Mouse (Mus musculus) brain, embryonic 18.5 days (tissue): ENCODE results near the gene Slc26a11.

Experiments
- DNase-seq: peaks from one replicate; pipeline ENCODE4 v3.0.0-alpha.2; 2012; ENCODE audit warnings: low read depth, low spot score

Slc26a11 gene

DNA sequence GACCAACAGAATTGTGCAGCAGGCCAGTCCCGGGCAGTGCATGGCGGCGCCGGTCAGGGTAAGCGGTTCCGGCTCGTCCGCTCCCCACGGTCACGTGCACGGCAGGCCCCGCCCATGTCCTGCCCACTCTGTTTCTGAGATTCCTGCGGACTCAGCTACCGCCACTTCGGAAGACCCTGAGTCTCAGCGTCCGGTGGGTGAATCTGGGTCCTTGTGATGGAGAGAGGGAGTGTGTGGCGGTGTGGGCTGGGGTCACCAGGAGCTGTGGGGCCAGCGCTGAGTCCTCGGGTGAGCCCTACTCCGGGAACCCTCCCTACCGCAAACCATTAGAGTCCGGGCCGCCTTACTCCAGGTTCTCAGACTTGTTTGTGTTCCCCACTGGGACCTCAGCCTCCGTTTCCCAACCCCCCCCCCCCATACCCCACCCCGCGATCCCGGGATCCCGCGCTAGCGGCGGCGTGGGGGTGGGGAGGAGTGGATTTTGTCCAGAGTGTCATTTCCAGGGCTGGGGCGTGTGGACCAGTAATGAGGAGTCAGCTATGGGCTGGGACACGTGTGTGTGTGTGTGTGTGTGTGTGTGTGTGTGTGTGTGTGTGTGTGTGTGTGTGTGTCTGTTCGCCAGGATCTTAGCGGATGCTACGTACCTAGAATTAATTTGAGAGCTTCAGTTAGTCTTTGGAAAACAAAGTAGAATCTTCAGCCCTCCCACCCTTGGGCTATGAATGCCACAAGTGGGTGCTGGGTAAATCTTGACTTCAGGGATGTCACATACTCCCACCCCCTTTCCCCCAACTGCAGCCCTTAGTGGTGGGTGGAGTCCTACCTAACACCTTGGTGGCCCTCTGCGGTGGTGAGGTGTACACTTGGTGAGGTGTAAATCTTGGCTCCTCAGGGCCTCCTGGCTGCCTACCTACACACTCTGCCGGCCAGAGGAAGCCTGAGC is at the start of gene Slc26a11, which contains the start of gene Sgsh:
Gene Slc26a11, plus strand, starts transcription at position 115 of the 943 bp plus-strand sequence.
Gene Sgsh, minus strand, starts transcription at position 94 of the 943 bp plus-strand sequence.
- peak; percentile 14 for DNase-seq

GRCm38 (mm10) chr11:119306762-119307657 is 48.3 kb upstream of the Slc26a11 start:
- no peak for DNase-seq

- DNase-seq = no peak
Observed at GRCm38 (mm10) chr11:119307658-119307867, 47.8 kb upstream of the Slc26a11 start, which contains the start of gene Card14. TSS of gene Card14 (plus strand) at chr11:119307768.

- no peak for DNase-seq
Observed at GRCm38 (mm10) chr11:119307916-119308315, 47.4 kb upstream of the Slc26a11 start.

DNA sequence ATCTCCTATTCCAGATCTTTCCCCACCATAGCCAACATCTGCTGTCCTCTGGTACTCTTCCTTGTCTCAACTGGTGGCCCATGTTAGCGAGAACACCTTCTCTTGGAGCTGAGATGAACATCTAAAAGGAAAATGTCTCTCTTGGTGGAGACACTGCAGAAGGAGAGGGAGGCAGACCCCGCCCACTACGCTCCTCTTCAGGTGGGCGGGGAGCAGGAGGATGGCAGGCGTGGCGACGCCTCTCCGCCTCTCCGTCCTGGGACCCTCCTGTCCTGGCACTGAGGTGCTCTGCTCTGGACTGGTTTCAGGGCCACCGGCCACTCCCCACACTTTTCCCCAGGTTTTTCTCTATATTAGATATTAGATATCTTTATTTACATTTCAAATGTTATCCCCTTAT is 44.7 kb upstream of the Slc26a11 start:
- no peak for DNase-seq

DNA sequence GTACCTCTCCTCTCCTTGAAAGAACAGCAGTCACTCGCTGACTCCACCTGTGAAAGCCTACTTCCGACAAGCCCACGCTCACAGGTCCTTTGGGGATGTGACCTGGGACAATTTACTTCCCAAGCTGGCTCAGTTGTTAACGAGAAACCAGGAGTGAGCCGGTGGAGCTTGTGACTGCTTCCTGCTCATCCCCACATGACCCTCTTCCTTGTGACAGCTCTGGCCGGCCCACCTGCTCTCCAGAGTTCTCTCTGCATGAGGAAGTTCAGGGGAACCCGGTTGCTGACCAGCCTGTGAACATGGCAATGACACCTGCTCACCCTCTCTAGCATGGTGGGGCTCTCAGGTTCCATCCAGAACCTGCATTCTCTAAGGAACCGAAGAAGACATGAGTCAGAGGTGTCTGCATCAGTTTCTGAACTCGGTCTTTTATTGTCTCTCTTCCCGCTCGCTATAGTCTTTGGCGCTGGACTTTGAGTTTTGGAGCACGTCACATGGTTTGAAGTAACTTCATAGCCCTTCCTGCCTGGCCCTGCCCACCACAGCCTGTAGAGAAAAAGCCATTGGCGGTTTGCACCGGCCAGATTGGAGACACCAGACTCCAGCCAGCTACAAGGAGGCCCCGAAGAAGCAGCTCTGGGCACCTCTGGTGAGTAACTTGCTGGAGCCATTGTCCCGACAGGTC is 41.0 kb upstream of the Slc26a11 start:
- no peak for DNase-seq

DNA sequence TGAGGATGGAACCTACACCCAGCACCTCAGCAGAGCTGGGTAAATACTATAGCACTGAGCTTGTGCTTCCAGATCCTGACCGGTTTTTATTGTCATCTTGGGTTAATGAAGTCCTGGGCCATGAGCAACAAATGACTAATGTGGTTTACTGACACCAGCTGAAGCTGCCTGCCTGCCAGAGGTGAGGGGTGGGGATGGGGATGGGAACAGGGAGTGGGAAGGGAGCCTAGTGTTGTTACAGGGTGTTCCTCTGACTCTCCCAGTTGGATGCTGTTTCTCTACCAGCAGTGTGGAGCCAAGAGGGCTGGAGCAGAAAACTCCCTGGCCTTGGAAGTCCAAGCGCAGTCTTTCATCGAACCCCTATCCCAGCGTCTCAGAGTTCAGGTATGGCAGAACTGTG is 38.6 kb upstream of the Slc26a11 start:
- no peak for DNase-seq

DNA sequence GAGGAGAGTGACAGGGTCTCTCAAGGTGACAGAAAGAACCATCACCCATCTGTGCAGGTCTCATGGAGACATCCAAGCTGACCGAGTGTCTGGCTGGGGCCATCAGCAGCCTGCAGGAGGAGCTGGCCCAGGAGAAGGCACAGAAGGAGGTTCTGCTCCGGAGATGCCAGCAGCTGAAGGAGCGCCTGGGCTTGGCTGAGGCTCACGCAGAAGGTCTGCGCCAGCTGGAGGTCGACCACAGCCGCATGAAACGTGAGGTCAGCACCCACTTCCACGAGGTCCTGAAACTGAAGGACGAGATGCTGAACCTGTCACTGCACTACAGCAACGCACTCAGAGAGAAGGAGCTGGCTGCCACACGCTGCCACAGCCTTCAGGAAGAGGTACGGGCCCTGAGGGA is 32.8 kb upstream of the Slc26a11 start:
- no peak for DNase-seq

DNA sequence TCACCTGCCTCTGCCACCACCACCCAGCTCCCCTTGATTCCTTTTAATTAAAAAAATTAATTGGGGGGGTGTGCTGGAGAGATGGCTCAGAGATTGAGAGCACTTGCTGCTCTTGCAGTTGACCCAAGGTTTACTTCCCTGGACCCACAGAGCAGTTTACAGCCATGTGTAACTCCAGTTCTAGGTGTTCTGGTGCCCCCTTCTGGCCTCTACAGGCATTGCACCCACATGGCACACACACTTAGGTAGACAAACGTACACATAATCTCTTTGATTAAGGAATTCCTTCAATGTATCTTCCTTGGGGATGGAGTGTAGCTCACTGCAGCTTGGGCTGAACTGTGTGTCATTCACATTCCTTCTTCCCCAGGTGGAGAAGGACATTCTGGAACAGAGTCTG is 30.3 kb upstream of the Slc26a11 start:
- DNase-seq = no peak

GRCm38 (mm10) chr11:119330592-119330991 is 24.8 kb upstream of the Slc26a11 start:
- DNase-seq = no peak

GRCm38 (mm10) chr11:119331970-119332369 is 23.4 kb upstream of the Slc26a11 start:
- DNase-seq = no peak

- no peak for DNase-seq
Observed at GRCm38 (mm10) chr11:119338271-119339059, 16.9 kb upstream of the Slc26a11 start.

GRCm38 (mm10) chr11:119339179-119339578 is 16.2 kb upstream of the Slc26a11 start:
- DNase-seq = no peak

GRCm38 (mm10) chr11:119339637-119340036 is 15.7 kb upstream of the Slc26a11 start:
- DNase-seq = peak; percentile 69

GRCm38 (mm10) chr11:119344178-119344577 is 11.2 kb upstream of the Slc26a11 start:
- no peak for DNase-seq

GRCm38 (mm10) chr11:119344865-119345264 is 10.5 kb upstream of the Slc26a11 start:
- no peak for DNase-seq

- no peak for DNase-seq
Observed at GRCm38 (mm10) chr11:119347125-119347524, 8.2 kb upstream of the Slc26a11 start.

GRCm38 (mm10) chr11:119352113-119352512 is 3.2 kb upstream of the Slc26a11 start:
- DNase-seq = no peak

DNA sequence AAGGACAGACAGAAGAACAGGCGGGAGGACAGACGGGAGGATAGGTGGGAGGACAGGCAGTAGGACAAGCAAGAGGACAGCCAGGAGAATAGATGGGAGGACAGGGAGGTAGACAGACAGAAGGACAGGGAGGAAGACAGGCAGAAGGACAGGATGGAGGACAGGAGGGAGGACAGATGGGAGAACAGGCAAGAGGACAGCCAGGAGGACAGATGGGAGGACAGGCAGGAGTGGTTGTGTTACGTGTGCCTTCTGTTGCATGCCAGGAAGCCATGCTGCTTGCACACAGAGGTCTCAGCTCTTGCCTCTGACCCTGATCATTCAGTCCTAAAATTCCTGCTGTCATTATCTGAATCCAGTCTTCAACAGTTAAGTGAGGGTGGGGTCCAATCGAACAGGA is 1.4 kb upstream of the Slc26a11 start:
- DNase-seq = no peak

DNA sequence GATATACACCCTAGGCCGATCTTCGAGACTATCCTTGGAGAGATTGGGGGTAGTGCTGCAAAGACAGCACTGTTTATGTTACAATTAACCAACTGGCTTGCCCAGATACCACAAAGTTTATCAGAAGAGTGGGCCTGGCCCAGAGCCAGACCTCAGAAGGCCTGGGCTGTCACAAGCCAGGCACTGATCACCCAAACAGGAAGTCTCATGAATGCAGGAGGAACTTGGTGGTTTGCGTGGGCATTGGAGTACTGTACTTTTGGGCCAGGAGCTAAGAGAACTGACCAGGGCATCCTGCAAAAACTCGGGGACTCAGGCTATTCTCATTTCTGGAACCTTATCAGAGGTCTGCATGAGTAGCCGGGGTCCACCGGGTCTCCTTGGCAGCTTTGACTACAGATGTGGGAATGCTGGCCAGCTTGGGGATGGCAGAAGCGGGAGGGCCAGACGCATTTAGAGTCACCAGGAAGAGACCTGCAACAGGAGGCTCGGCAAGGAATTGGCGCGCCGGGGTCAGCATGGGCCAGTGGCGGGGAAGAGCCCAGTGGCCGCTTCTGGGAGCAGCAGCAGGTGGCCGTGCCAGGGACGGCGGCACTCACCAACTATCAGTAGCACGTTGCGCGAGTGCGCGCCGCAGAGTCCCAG is 437 bp upstream of the Slc26a11 start:
- DNase-seq = no peak

DNA sequence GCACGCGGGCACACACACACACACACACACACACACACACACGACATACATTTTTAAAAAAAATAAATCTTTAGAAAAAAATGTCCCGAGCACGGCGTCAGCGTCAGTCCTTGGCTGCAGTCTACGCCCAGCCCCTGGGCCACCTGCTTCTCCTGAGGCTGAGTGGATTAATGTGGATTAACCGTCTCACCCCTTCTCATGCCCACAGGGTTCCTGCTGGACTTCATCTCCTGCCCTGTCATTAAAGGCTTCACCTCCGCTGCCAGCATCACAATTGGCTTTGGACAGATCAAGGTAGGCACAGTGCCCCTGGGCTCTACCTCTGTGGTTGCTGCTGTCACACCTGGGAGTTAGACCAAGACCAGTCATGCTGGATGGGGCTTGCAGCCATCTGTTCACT is 3.7 kb downstream of the Slc26a11 start:
- no peak for DNase-seq
